Mouse (Mus musculus) hindbrain, embryonic 15.5 days (tissue): ENCODE measurements at regions not wholly inside any gene's neighbourhood (a gene's known extent, or its start where the extent isn't known, plus 50 kb on each side); places are given as distances from the start of the nearest gene placed in this dataset.
A peak's percentile ranks its signal among the peaks of the same experiment; 100 is the strongest.
"Not testable (repeated sequence)": the region's sequence is repeated elsewhere in the genome, so short reads cannot be mapped to it uniquely, and the experiment has no call there.

ENCODE experiments used
- ATAC-seq: fragments of 200-750 bp; cut with Nextera tagmentation; 2 replicates; pipeline ENCODE4 v1.8.0; 2017; ENCODE audit warnings: low read depth, moderate number of reproducible peaks, moderate TSS enrichment; ENCODE audit not compliant: low FRiP score
- H3K27ac ChIP-seq: fragments of 300-500 bp; sonication (generic); replicated peaks from 2 replicates; pipeline ENCODE4 v1.5.1; 2015; ENCODE audit warnings: mild to moderate bottlenecking, inconsistent platforms
- H3K27me3 ChIP-seq: fragments of 300-500 bp; sonication (generic); 2 replicates; pipeline ENCODE4 v1.6.1; 2015; ENCODE audit warnings: control low read depth, inconsistent platforms
- H3K36me3 ChIP-seq: fragments of 300-500 bp; sonication (generic); 2 replicates; pipeline ENCODE4 v1.6.1; 2015; ENCODE audit warnings: control low read depth, inconsistent platforms
- H3K4me1 ChIP-seq: fragments of 300-500 bp; sonication (generic); replicated peaks from 2 replicates; pipeline ENCODE4 v1.6.1; 2015; ENCODE audit warnings: control low read depth, inconsistent platforms
- H3K4me2 ChIP-seq: fragments of 300-500 bp; sonication (generic); 2 replicates; pipeline ENCODE4 v1.6.1; 2015; ENCODE audit warnings: moderate library complexity, mild to moderate bottlenecking, inconsistent platforms
- H3K4me3 ChIP-seq: fragments of 300-500 bp; sonication (generic); 2 replicates; pipeline ENCODE4 v1.5.1; 2015; ENCODE audit warnings: mild to moderate bottlenecking, inconsistent platforms
- H3K9ac ChIP-seq: fragments of 300-500 bp; sonication (generic); 2 replicates; pipeline ENCODE4 v1.6.1; 2015; ENCODE audit warnings: inconsistent platforms
- H3K9me3 ChIP-seq: fragments of 300-500 bp; sonication (generic); 2 replicates; pipeline ENCODE4 v1.6.1; 2016; ENCODE audit warnings: control low read depth, inconsistent platforms
- WGBS: fragments of 180-500 bp; shearing (Covaris S2); methylation state at CpG from one replicate; pipeline ENCODE4 v1.1.7; 2015; 5-methylcytosine and 5-hydroxymethylcytosine counted together

- Histone ChIP-seq H3K36me3 (no peaks in the 10 kb centered on the region), H3K27me3 (peaks cover 8% of the 10 kb centered on the region; the same call in 1 of the 2 replicates), H3K27ac (no peak overlapping the region), H3K9me3 (no peaks in the 10 kb centered on the region), H3K4me1 (peaks cover 12% of the 10 kb centered on the region), H3K4me3 (no peak overlapping the region), H3K4me2 (no peak overlapping the region), H3K9ac (no peak overlapping the region)
- ATAC-seq, result no peak
- WGBS, result 42% methylated on average over 9 of the region's 9 CpGs
Measured at GRCm38 (mm10) chr9:32936462-32936861, 300.4 kb downstream of the Ets1 start.

GRCm38 (mm10) chr9:32937391-32937790 is 301.4 kb downstream of the Ets1 start:
- WGBS, result 86% methylated on average over 7 of the region's 7 CpGs
- Histone ChIP-seq H3K27ac (no peak overlapping the region), H3K9me3 (no peaks in the 10 kb centered on the region), H3K27me3 (peaks cover 8% of the 10 kb centered on the region; the same call in 1 of the 2 replicates), H3K4me1 (peaks cover 12% of the 10 kb centered on the region), H3K4me2 (no peak overlapping the region), H3K4me3 (no peak overlapping the region), H3K36me3 (no peaks in the 10 kb centered on the region), H3K9ac (no peak overlapping the region)
- no peak for ATAC-seq

GRCm38 (mm10) chr9:32938857-32939256 is 302.8 kb downstream of the Ets1 start:
- H3K9ac ChIP-seq, result no peak overlapping the region
- no peak for ATAC-seq
- 93% methylated on average over 6 of the region's 6 CpGs for WGBS

GRCm38 (mm10) chr9:32939626-32940025 is 303.6 kb downstream of the Ets1 start:
- H3K27ac ChIP-seq, result no peak overlapping the region
- ATAC-seq, result no peak
- H3K4me2 ChIP-seq, result no peak overlapping the region
- H3K9me3 ChIP-seq, result no peaks in the 10 kb centered on the region
- peaks cover 8% of the 10 kb centered on the region; the same call in 1 of the 2 replicates for H3K27me3 ChIP-seq
- H3K9ac ChIP-seq, result no peak overlapping the region
- 95% methylated on average over 3 of the region's 3 CpGs for WGBS
- H3K4me1 ChIP-seq, result peaks cover 12% of the 10 kb centered on the region
- H3K4me3 ChIP-seq, result no peak overlapping the region
- H3K36me3 ChIP-seq, result no peaks in the 10 kb centered on the region

More at GRCm38 (mm10) chr9:32938857-32939256, 302.8 kb downstream of the Ets1 start:
- Histone ChIP-seq H3K4me3 (no peak overlapping the region), H3K4me1 (peaks cover 12% of the 10 kb centered on the region), H3K4me2 (no peak overlapping the region), H3K27ac (no peak overlapping the region), H3K27me3 (peaks cover 8% of the 10 kb centered on the region; the same call in 1 of the 2 replicates), H3K36me3 (no peaks in the 10 kb centered on the region), H3K9me3 (no peaks in the 10 kb centered on the region)

GRCm38 (mm10) chr9:32940111-32940813 is 304.2 kb downstream of the Ets1 start:
- H3K9me3 ChIP-seq, result no peaks in the 10 kb centered on the region
- peak overlapping the region; percentile 66 for H3K4me2 ChIP-seq
- peak overlapping the region; percentile 48 for H3K4me3 ChIP-seq
- peak; percentile 81 for ATAC-seq
- peaks cover 8% of the 10 kb centered on the region; the same call in 1 of the 2 replicates for H3K27me3 ChIP-seq
- no peak overlapping the region; the same call in 1 of the 2 replicates for H3K27ac ChIP-seq
- H3K9ac ChIP-seq, result peak overlapping the region; percentile 56
- WGBS, result 21% methylated on average over 19 of the region's 19 CpGs
- H3K4me1 ChIP-seq, result peaks cover 12% of the 10 kb centered on the region
- H3K36me3 ChIP-seq, result no peaks in the 10 kb centered on the region

- Histone ChIP-seq H3K9me3 (no peaks in the 10 kb centered on the region), H3K4me2 (peak overlapping the region; percentile 66), H3K27me3 (peaks cover 8% of the 10 kb centered on the region; the same call in 1 of the 2 replicates), H3K9ac (0 out of 2 replicates have a peak overlapping the region, but pooled peaks have one; percentile 1), H3K4me3 (peak overlapping the region; percentile 48), H3K27ac (no peak overlapping the region), H3K36me3 (no peaks in the 10 kb centered on the region), H3K4me1 (peaks cover 12% of the 10 kb centered on the region)
- 34% methylated on average over 12 of the region's 12 CpGs for WGBS
- peak; percentile 54; the same call in 1 of the 2 replicates for ATAC-seq
Measured at GRCm38 (mm10) chr9:32940919-32941767, 305.1 kb downstream of the Ets1 start.

- Histone ChIP-seq H3K27ac (no peak overlapping the region), H3K36me3 (no peaks in the 10 kb centered on the region), H3K4me2 (0 out of 2 replicates have a peak overlapping the region, but pooled peaks have one; percentile 66), H3K27me3 (peaks cover 8% of the 10 kb centered on the region; the same call in 1 of the 2 replicates), H3K9me3 (no peaks in the 10 kb centered on the region), H3K4me3 (no peak overlapping the region), H3K4me1 (peaks cover 12% of the 10 kb centered on the region), H3K9ac (no peak overlapping the region)
- no peak for ATAC-seq
Measured at GRCm38 (mm10) chr9:32941768-32942030, 305.7 kb downstream of the Ets1 start.

- no peak overlapping the region for H3K4me3 ChIP-seq
- no peak overlapping the region for H3K27ac ChIP-seq
- no peaks in the 10 kb centered on the region for H3K4me1 ChIP-seq
- no peak overlapping the region for H3K9ac ChIP-seq
- H3K9me3 ChIP-seq, result no peaks in the 10 kb centered on the region
- 89% methylated on average over 3 of the region's 3 CpGs for WGBS
- H3K27me3 ChIP-seq, result no peaks in the 10 kb centered on the region
- H3K4me2 ChIP-seq, result no peak overlapping the region
- ATAC-seq, result no peak
- no peaks in the 10 kb centered on the region for H3K36me3 ChIP-seq
Measured at GRCm38 (mm10) chr9:32947221-32947620, 311.2 kb downstream of the Ets1 start.

GRCm38 (mm10) chr9:32949036-32949435 is 313.0 kb downstream of the Ets1 start:
- H3K27me3 ChIP-seq, result no peaks in the 10 kb centered on the region
- H3K4me3 ChIP-seq, result no peak overlapping the region
- no peak overlapping the region for H3K4me2 ChIP-seq
- no peak overlapping the region for H3K27ac ChIP-seq
- H3K4me1 ChIP-seq, result no peaks in the 10 kb centered on the region
- no peaks in the 10 kb centered on the region for H3K36me3 ChIP-seq
- H3K9ac ChIP-seq, result no peak overlapping the region
- 73% methylated on average over 3 of the region's 3 CpGs for WGBS
- ATAC-seq, result no peak
- H3K9me3 ChIP-seq, result no peaks in the 10 kb centered on the region

- no peaks in the 10 kb centered on the region for H3K36me3 ChIP-seq
- no peaks in the 10 kb centered on the region for H3K27me3 ChIP-seq
- no peak overlapping the region for H3K27ac ChIP-seq
- no peak for ATAC-seq
- H3K9ac ChIP-seq, result no peak overlapping the region
- no peaks in the 10 kb centered on the region for H3K9me3 ChIP-seq
- WGBS, result 56% methylated on average over 3 of the region's 3 CpGs
- no peak overlapping the region for H3K4me2 ChIP-seq
- H3K4me3 ChIP-seq, result no peak overlapping the region
- no peaks in the 10 kb centered on the region for H3K4me1 ChIP-seq
Measured at GRCm38 (mm10) chr9:32958716-32959115, 322.7 kb downstream of the Ets1 start.

GRCm38 (mm10) chr9:32959468-32959867 is 323.4 kb downstream of the Ets1 start:
- H3K4me2 ChIP-seq, H3K9me3 ChIP-seq, H3K9ac ChIP-seq, H3K4me1 ChIP-seq, H3K36me3 ChIP-seq, H3K27ac ChIP-seq, H3K27me3 ChIP-seq, H3K4me3 ChIP-seq, ATAC-seq: not testable (repeated sequence)

GRCm38 (mm10) chr9:32962679-32963205 is 326.7 kb downstream of the Ets1 start:
- WGBS, result 91% methylated on average over 5 of the region's 5 CpGs
- no peak overlapping the region for H3K4me2 ChIP-seq
- no peaks in the 10 kb centered on the region for H3K4me1 ChIP-seq
- no peak overlapping the region for H3K9ac ChIP-seq
- no peak for ATAC-seq
- H3K27ac ChIP-seq, result no peak overlapping the region
- no peaks in the 10 kb centered on the region for H3K27me3 ChIP-seq
- H3K4me3 ChIP-seq, result no peak overlapping the region
- H3K36me3 ChIP-seq, result no peaks in the 10 kb centered on the region
- H3K9me3 ChIP-seq, result no peaks in the 10 kb centered on the region
